Mouse (Mus musculus) megakaryocyte, embryonic 14.5 days (primary cell): ENCODE measurements at regions not wholly inside any gene's neighbourhood (a gene's known extent, or its start where the extent isn't known, plus 50 kb on each side); places are given as distances from the start of the nearest gene placed in this dataset.

Experiments used
- FLI1 ChIP-seq: IDR thresholded peaks from 2 replicates; pipeline ENCODE4 v1.6.1; 2012; ENCODE audit warnings: low read length, inconsistent platforms, mixed read lengths
- GATA1 ChIP-seq: IDR thresholded peaks from 3 replicates; pipeline ENCODE4 v1.6.1; 2012; ENCODE audit warnings: mixed read lengths, low read length, inconsistent platforms, borderline replicate concordance

DNA sequence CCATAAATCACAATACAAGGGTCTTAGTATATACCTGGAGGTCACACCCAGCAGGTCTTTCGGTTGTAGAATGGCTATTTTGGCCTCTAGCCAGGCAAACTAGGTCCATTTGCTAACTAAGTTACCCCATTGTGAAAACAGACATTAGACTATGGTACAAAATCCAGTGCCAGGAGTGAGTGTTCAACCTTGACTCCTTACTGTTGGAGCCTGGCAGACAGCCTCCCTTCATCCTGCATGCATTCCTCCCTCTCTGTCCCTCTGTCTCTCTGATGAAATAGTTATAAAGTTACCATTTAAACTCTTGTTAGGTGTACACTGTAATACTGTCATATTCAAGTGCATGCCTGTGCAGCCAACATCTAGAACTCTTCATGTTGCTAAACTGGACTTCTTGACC is 254.1 kb downstream of the Tpbg start:
- TF ChIP-seq GATA1 (no peak), FLI1 (no peak)
